Mouse (Mus musculus) lung, postnatal 0 days (tissue): ENCODE results near the gene Tbc1d22a. TPM values are rescaled to one million over a fixed set of nuclear protein-coding genes. Genes with fewer than 3 reads are reported as not detected.
"Not testable (repeated sequence)": the region's sequence is repeated elsewhere in the genome, so short reads cannot be mapped to it uniquely, and the experiment has no call there.

ENCODE experiments used
- ATAC-seq: fragments of 200-750 bp; cut with Nextera tagmentation; 2 replicates; pipeline ENCODE4 v1.8.0; 2017; ENCODE audit warnings: moderate library complexity
- DNase-seq: peaks from one replicate; pipeline ENCODE4 v3.0.0-alpha.2; 2016; ENCODE audit warnings: low spot score
- H3K27ac ChIP-seq: fragments of 300-500 bp; sonication (generic); 2 replicates; pipeline ENCODE4 v1.5.1; 2014; ENCODE audit warnings: antibody characterized with exemption, mild to moderate bottlenecking, low read length, mixed read lengths
- H3K27me3 ChIP-seq: fragments of 300-500 bp; sonication (generic); replicated peaks from 2 replicates; pipeline ENCODE4 v1.6.1; 2014; ENCODE audit warnings: low read length, mixed read lengths; ENCODE audit not compliant: insufficient read depth
- H3K36me3 ChIP-seq: fragments of 300-500 bp; sonication (generic); 2 replicates; pipeline ENCODE4 v1.6.1; 2014; ENCODE audit warnings: low read length, mixed read lengths; ENCODE audit not compliant: insufficient read depth
- H3K4me1 ChIP-seq: fragments of 300-500 bp; sonication (generic); 2 replicates; pipeline ENCODE4 v1.6.1; 2014; ENCODE audit warnings: antibody characterized with exemption, low read depth, low read length, mixed read lengths; ENCODE audit not compliant: insufficient read depth
- H3K4me2 ChIP-seq: fragments of 300-500 bp; sonication (generic); replicated peaks from 2 replicates; pipeline ENCODE4 v1.6.1; 2014; ENCODE audit warnings: low read depth, mild to moderate bottlenecking, low read length, moderate library complexity, mixed read lengths
- H3K4me3 ChIP-seq: fragments of 300-500 bp; sonication (generic); 2 replicates; pipeline ENCODE4 v1.5.1; 2014; ENCODE audit warnings: low read depth, low read length
- H3K9ac ChIP-seq: fragments of 300-500 bp; sonication (generic); replicated peaks from 2 replicates; pipeline ENCODE4 v1.6.1; 2014; ENCODE audit warnings: low read depth, mild to moderate bottlenecking
- H3K9me3 ChIP-seq: fragments of 300-500 bp; sonication (generic); 2 replicates; pipeline ENCODE4 v1.6.1; 2016; ENCODE audit warnings: low read length, mixed read lengths
- CTCF ChIP-seq: IDR thresholded peaks from 2 replicates; pipeline ENCODE4 v1.5.1; 2016; ENCODE audit warnings: antibody characterized with exemption, mild to moderate bottlenecking
- EP300 ChIP-seq: IDR thresholded peaks from 2 replicates; pipeline ENCODE4 v1.6.1; 2016; ENCODE audit warnings: antibody characterized with exemption, mild to moderate bottlenecking, control low read depth
- WGBS: fragments of 180-500 bp; shearing (Covaris S2); extraction: QIAGEN DNeasy Blood & Tissue Kit; methylation state at CpG from one replicate; pipeline ENCODE4 v1.1.7; 2014; 5-methylcytosine and 5-hydroxymethylcytosine counted together
- polyA plus RNA-seq: library from polyadenylated mRNA; unstranded; fragments of >200 nt; fragmentation: Nextera tagmentation; extraction: Ambion mirVana; gene quantifications from 2 replicates; pipeline ENCODE4 v1.2.1, GENCODE M21; 2015

Tbc1d22a gene
- polyA plus RNA-seq, 1 experiment from 2014 or later: 13.1 TPM

GRCm38 (mm10) chr15:86205300-86205699 is 9.0 kb upstream of the Tbc1d22a start:
- WGBS: 55% methylated on average over 2 of the region's 2 CpGs
- ATAC-seq (no peak), DNase-seq (peak; percentile 45)
- H3K9me3 ChIP-seq: no peaks in the 10 kb centered on the region
- no peak overlapping the region for H3K4me3 ChIP-seq
- H3K4me2 ChIP-seq: no peak overlapping the region
- H3K4me1 ChIP-seq: peaks cover 5% of the 10 kb centered on the region
- no peaks in the 10 kb centered on the region for H3K36me3 ChIP-seq
- TF ChIP-seq EP300: no peak
- TF ChIP-seq CTCF: peak; percentile 76
- H3K27ac ChIP-seq: no peak overlapping the region
- no peaks in the 10 kb centered on the region for H3K27me3 ChIP-seq
- no peak overlapping the region for H3K9ac ChIP-seq

- WGBS: 58% methylated on average over 4 of the region's 4 CpGs
Measured at GRCm38 (mm10) chr15:86206385-86206784, 7.9 kb upstream of the Tbc1d22a start.

DNA sequence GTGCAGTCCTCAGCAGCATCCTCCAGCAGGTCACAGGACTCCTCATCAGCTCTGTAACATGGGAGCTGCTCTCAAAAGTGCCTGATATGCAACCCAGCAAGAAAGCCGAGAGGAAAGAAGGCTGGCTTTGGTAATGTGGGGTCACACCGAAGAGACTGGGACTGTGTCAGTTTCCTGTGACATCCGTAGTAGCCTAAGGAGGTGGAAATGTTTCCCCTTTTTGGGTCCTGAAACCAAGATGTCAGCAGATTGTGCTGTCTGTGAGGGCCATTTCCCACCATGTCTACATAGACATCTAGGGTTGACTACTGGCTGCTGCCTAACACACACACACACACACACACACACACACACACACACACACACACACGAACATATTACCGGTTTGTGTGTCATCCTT is 2.1 kb upstream of the Tbc1d22a start:
- WGBS: 86% methylated on average over 4 of the region's 5 CpGs
- not testable (repeated sequence) for H3K9ac ChIP-seq, DNase-seq, ATAC-seq, H3K36me3 ChIP-seq, H3K9me3 ChIP-seq, H3K4me2 ChIP-seq, H3K27ac ChIP-seq, H3K27me3 ChIP-seq, H3K4me3 ChIP-seq
- peaks cover 11% of the 10 kb centered on the region; the same call in 1 of the 2 replicates for H3K4me1 ChIP-seq

More at GRCm38 (mm10) chr15:86206385-86206784, 7.9 kb upstream of the Tbc1d22a start:
- Histone ChIP-seq H3K36me3 (no peaks in the 10 kb centered on the region), H3K9ac (no peak overlapping the region), H3K4me1 (peaks cover 5% of the 10 kb centered on the region), H3K9me3 (no peaks in the 10 kb centered on the region), H3K27ac (peak overlapping the region; percentile 40; the same call in 1 of the 2 replicates), H3K4me3 (no peak overlapping the region), H3K4me2 (no peak overlapping the region), H3K27me3 (no peaks in the 10 kb centered on the region)
- ATAC-seq (peak; percentile 32), DNase-seq (peak; percentile 63)
- TF ChIP-seq CTCF: peak; percentile 31
- TF ChIP-seq EP300: peak; percentile 63; the same call in 1 of the 2 replicates

GRCm38 (mm10) chr15:86214549-86215201 is 416 bp downstream of the Tbc1d22a start:
- TF ChIP-seq EP300 (no peak), CTCF (no peak)
- Histone ChIP-seq H3K27me3 (no peaks in the 10 kb centered on the region), H3K9me3 (no peaks in the 10 kb centered on the region), H3K36me3 (no peaks in the 10 kb centered on the region), H3K4me2 (peak overlapping the region; percentile 97), H3K4me3 (peak overlapping the region; percentile 83), H3K4me1 (peaks cover 15% of the 10 kb centered on the region; the same call in 1 of the 2 replicates), H3K9ac (peak overlapping the region; percentile 88), H3K27ac (peak overlapping the region; percentile 93)
- no peak; the same call in 1 of the 2 replicates for ATAC-seq
- DNase-seq: peak; percentile 14
- WGBS: 9% methylated on average over 25 of the region's 25 CpGs

DNA sequence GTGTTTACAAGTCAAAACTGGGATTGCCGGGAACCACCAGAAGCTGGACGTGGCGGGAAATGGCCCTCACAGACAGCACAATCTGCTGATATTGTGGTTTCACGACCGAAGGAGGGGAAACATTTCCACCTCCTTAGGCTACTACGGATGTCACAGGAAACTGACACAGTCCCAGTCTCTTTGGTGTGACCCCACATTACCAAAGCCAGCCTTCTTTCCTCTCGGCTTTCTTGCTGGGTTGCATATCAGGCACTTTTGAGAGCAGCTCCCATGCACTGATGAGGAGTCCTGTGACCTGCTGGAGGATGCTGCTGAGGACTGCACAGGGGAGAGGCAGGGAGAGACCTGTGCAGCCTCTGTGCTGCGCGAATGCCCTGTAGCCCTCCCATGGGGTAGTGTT is 2.4 kb downstream of the Tbc1d22a start:
- H3K4me3 ChIP-seq, H3K36me3 ChIP-seq, H3K4me2 ChIP-seq, H3K27ac ChIP-seq, ATAC-seq, H3K9me3 ChIP-seq, H3K27me3 ChIP-seq, H3K9ac ChIP-seq, DNase-seq: not testable (repeated sequence)
- WGBS: 81% methylated on average over 9 of the region's 9 CpGs
- H3K4me1 ChIP-seq: peaks cover 21% of the 10 kb centered on the region; the same call in 1 of the 2 replicates

GRCm38 (mm10) chr15:86219534-86220228 is 5.4 kb downstream of the Tbc1d22a start:
- TF ChIP-seq EP300 (no peak), CTCF (peak; percentile 24; the same call in 1 of the 2 replicates)
- H3K36me3 ChIP-seq: no peaks in the 10 kb centered on the region
- ATAC-seq (no peak), DNase-seq (no peak)
- no peak overlapping the region for H3K4me3 ChIP-seq
- H3K27ac ChIP-seq: peak overlapping the region; percentile 62
- no peak overlapping the region for H3K4me2 ChIP-seq
- H3K27me3 ChIP-seq: no peaks in the 10 kb centered on the region
- H3K9me3 ChIP-seq: no peaks in the 10 kb centered on the region
- peaks cover 13% of the 10 kb centered on the region; the same call in 1 of the 2 replicates for H3K4me1 ChIP-seq
- 72% methylated on average over 7 of the region's 7 CpGs for WGBS
- H3K9ac ChIP-seq: no peak overlapping the region
